Mouse (Mus musculus) liver, postnatal 0 days (tissue): ENCODE data around the gene Dnah2.

Experiments used
- CTCF ChIP-seq: sonication (generic); IDR thresholded peaks from 2 replicates; pipeline ENCODE4 v1.5.1; 2016; ENCODE audit warnings: antibody characterized with exemption, low read depth
- EP300 ChIP-seq: IDR thresholded peaks from 2 replicates; pipeline ENCODE4 v1.6.1; 2016; ENCODE audit warnings: antibody characterized with exemption, low read depth, mild to moderate bottlenecking

DNA sequence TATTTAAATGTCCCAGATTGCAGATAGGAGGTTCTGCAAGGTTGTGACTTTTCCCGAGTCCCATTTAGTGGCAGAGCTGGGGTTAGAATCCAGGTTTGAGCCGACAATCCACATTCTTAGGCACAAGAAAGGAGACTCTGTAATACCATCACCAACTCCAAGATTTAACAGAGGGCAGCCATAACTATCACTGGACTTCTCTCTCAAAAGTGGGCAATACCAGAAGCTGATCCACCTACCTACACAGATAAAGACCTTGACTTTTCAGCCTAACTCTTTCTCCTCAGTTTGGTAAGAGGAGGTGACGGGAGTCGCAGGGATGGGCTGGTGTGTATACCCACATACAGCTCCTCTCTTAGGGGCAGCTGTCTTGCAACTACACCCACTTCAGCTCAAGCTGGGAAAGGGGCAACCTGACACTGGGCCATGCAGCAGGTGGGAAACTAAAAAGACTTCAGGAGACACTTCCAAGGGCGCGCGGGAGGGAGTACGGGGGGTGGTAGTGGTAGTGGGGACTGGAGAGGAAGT lies 131.9 kb downstream of the Dnah2 start:
- no peak for TF ChIP-seq CTCF
- no peak for TF ChIP-seq EP300
